Mouse (Mus musculus) embryonic facial prominence, embryonic 12.5 days (tissue): Measurements from ENCODE around the gene Fbxo22. TPM values are rescaled to one million over a fixed set of nuclear protein-coding genes. Genes with fewer than 3 reads are reported as not detected.

Experiments
- ATAC-seq: fragments of 200-750 bp; cut with Nextera tagmentation; 2 replicates; pipeline ENCODE4 v1.8.0; 2017; ENCODE audit not compliant: insufficient number of reproducible peaks, insufficient read depth, low FRiP score, low TSS enrichment
- H3K27ac ChIP-seq: fragments of 300-500 bp; sonication (generic); 2 replicates; pipeline ENCODE4 v1.5.1; 2016; ENCODE audit warnings: mild to moderate bottlenecking
- H3K27me3 ChIP-seq: fragments of 300-500 bp; sonication (generic); 2 replicates; pipeline ENCODE4 v1.6.1; 2016; ENCODE audit warnings: mild to moderate bottlenecking, moderate library complexity
- H3K36me3 ChIP-seq: fragments of 300-500 bp; sonication (generic); 2 replicates; pipeline ENCODE4 v1.6.1; 2016; ENCODE audit warnings: mild to moderate bottlenecking
- H3K4me1 ChIP-seq: fragments of 300-500 bp; sonication (generic); 2 replicates; pipeline ENCODE4 v1.6.1; 2016
- H3K4me2 ChIP-seq: fragments of 300-500 bp; sonication (generic); replicated peaks from 2 replicates; pipeline ENCODE4 v1.6.1; 2016; ENCODE audit warnings: mild to moderate bottlenecking, moderate library complexity
- H3K4me3 ChIP-seq: fragments of 300-500 bp; sonication (generic); 2 replicates; pipeline ENCODE4 v1.5.1; 2016; ENCODE audit warnings: mild to moderate bottlenecking
- H3K9ac ChIP-seq: fragments of 300-500 bp; sonication (generic); 2 replicates; pipeline ENCODE4 v1.6.1; 2016; ENCODE audit warnings: mild to moderate bottlenecking, moderate library complexity
- H3K9me3 ChIP-seq: fragments of 300-500 bp; sonication (generic); 2 replicates; pipeline ENCODE4 v1.6.1; 2016; ENCODE audit warnings: mild to moderate bottlenecking, moderate library complexity
- WGBS: fragments of 180-500 bp; shearing (Covaris S2); methylation state at CpG from one replicate; pipeline ENCODE4 v1.1.7; 2016; 5-methylcytosine and 5-hydroxymethylcytosine counted together
- polyA plus RNA-seq: library from polyadenylated mRNA; unstranded; fragments of >200 nt; fragmentation: Nextera tagmentation; extraction: Ambion mirVana; gene quantifications from 2 replicates; pipeline ENCODE4 v1.2.1, GENCODE M21; 2016

The Fbxo22 gene
- 74.4 and 76.9 TPM in 2 replicates for polyA plus RNA-seq

- Histone ChIP-seq H3K27me3 (no peaks in the 10 kb centered on the region), H3K36me3 (peaks cover 11% of the 10 kb centered on the region), H3K9ac (peak within 1 kb of the TSS; percentile 76), H3K9me3 (no peaks in the 10 kb centered on the region), H3K4me2 (peak within 1 kb of the TSS; percentile 77), H3K4me1 (peaks cover 23% of the 10 kb centered on the region), H3K4me3 (peak within 1 kb of the TSS; percentile 72), H3K27ac (peak within 1 kb of the TSS; percentile 92)
- ATAC-seq: peak; percentile 96
- WGBS: under 1% methylated on average over 64 of the region's 65 CpGs
These were observed at the start of gene Fbxo22 for GRCm38 (mm10) chr9:55208790-55209481. Gene Fbxo22, plus strand, starts transcription at chr9:55208925.

DNA sequence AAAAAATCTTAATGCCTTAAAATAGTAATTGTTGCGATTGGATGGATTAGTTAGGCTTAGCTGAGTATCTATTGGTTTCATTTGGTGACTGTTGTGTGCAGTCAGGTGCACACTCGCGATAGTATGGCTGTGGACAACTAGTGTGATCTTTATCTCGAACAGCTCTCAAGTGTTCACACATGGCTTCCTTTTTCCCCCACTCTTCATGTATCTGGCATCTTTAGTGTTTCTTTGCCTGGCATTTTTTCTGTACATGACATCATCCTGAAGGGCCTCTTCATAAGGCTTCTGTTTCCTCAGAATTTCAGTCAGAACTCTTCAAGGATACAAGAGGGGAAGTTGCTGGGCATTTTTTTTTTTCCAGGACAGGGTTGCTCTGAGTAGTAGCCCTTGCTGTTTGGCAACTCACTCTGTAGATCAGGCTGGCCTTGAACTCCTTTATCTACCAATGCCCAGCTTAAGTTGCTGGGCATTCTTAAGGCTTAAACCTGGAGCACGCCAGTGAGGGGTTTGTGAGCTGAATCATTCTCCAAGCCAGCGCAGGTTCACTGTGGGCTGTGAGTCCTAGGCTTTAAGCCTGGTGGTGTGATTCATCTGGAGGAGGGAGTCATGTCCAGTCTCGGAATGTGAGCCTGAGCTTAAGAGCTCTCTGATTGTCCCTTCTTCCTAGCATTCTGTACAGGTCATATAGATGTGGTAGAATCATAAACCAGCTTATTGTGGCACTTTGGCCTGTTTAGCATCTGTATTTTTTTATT is 37.9 kb upstream of the Fbxo22 start:
- H3K9me3 ChIP-seq: no peaks in the 10 kb centered on the region
- H3K27me3 ChIP-seq: no peaks in the 10 kb centered on the region
- no peaks in the 10 kb centered on the region for H3K4me1 ChIP-seq
- H3K4me2 ChIP-seq: no peak overlapping the region
- no peak for ATAC-seq
- H3K27ac ChIP-seq: no peak overlapping the region
- H3K9ac ChIP-seq: no peak overlapping the region
- no peak overlapping the region for H3K4me3 ChIP-seq
- WGBS: 88% methylated on average over 7 of the region's 7 CpGs
- peaks cover 3% of the 10 kb centered on the region; the same call in 1 of the 2 replicates for H3K36me3 ChIP-seq

- no peak overlapping the region for H3K4me2 ChIP-seq
- no peaks in the 10 kb centered on the region for H3K4me1 ChIP-seq
- H3K9me3 ChIP-seq: no peaks in the 10 kb centered on the region
- no peaks in the 10 kb centered on the region for H3K27me3 ChIP-seq
- no peak overlapping the region for H3K4me3 ChIP-seq
- 100% methylated on average over 1 of the region's 1 CpGs for WGBS
- H3K27ac ChIP-seq: no peak overlapping the region
- peaks cover 3% of the 10 kb centered on the region; the same call in 1 of the 2 replicates for H3K36me3 ChIP-seq
- no peak for ATAC-seq
- no peak overlapping the region for H3K9ac ChIP-seq
These were observed 36.5 kb upstream of the Fbxo22 start for GRCm38 (mm10) chr9:55172195-55172685.

DNA sequence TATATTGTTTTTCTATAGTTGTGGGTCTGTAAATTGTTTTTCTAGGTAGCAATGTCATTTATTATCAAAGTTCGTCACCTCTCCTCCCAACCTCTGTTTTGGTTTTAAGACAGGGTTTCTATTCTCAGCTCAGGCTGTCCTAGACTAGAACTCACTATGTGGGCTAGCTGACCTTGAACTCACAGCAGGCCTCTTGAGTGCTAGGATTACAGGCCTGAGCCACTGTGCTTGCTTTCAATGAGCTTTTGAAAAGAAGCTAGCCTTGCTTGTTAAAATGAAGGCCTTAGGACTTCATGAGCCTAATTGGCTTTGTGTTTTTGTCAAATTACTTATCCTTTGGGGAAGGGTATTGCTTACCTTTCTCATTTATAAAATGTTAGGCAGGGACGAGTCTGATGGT is 34.5 kb upstream of the Fbxo22 start:
- Histone ChIP-seq H3K9ac (no peak overlapping the region), H3K27me3 (no peaks in the 10 kb centered on the region), H3K36me3 (peaks cover 3% of the 10 kb centered on the region; the same call in 1 of the 2 replicates), H3K4me3 (no peak overlapping the region), H3K4me1 (no peaks in the 10 kb centered on the region), H3K9me3 (no peaks in the 10 kb centered on the region), H3K27ac (no peak overlapping the region), H3K4me2 (no peak overlapping the region)
- 71% methylated on average over 2 of the region's 2 CpGs for WGBS
- no peak for ATAC-seq

DNA sequence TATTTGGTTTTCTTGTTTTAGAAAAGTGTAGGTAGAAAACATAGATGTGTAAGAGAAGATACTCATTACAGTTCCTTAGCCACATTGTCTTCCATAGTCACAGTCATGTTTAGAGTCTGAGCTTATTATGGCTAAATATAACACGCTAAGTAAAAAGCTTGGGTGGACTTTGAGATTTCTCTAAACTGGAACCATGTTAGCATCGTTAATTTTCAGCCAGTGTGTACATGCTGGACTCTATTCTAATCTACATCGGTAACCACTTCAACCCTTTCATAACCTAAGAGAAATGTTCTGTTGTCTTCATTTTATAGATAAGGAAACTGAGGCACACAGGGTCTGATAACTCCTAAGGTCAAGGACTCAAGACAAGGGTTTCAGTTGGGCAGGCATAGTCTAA is 12.8 kb upstream of the Fbxo22 start:
- 98% methylated on average over 3 of the region's 3 CpGs for WGBS
- Histone ChIP-seq H3K36me3 (0 out of 2 replicates have a peak, but pooled peaks cover 15% of the 10 kb centered on the region), H3K4me3 (no peak overlapping the region), H3K27me3 (no peaks in the 10 kb centered on the region), H3K9ac (no peak overlapping the region), H3K4me1 (no peaks in the 10 kb centered on the region), H3K4me2 (no peak overlapping the region), H3K27ac (no peak overlapping the region), H3K9me3 (no peaks in the 10 kb centered on the region)
- no peak for ATAC-seq

DNA sequence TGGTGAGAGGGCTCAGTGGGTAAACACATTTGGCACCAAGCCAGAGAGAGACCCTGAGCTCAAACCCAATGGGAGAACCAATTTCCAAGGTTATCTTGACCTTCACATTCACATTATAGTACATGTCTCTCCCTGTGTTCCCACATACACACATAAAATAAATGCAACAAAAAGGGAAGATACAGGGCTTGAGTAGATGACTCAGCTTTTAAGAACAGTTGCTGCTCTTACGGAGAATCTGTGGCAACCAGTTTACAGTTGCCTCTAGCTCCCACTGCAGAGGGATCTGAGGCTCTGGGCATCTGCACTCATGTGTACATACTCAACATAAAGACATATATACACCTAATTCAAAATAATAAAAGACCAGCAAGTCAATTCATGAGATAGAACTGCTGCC is 10.5 kb upstream of the Fbxo22 start:
- H3K27ac ChIP-seq: no peak overlapping the region
- no peaks in the 10 kb centered on the region for H3K4me1 ChIP-seq
- H3K4me2 ChIP-seq: no peak overlapping the region
- no peaks in the 10 kb centered on the region for H3K9me3 ChIP-seq
- no peak overlapping the region for H3K9ac ChIP-seq
- H3K27me3 ChIP-seq: no peaks in the 10 kb centered on the region
- ATAC-seq: no peak
- 0 out of 2 replicates have a peak, but pooled peaks cover 7% of the 10 kb centered on the region for H3K36me3 ChIP-seq
- WGBS: 91% methylated on average over 1 of the region's 1 CpGs
- no peak overlapping the region for H3K4me3 ChIP-seq

DNA sequence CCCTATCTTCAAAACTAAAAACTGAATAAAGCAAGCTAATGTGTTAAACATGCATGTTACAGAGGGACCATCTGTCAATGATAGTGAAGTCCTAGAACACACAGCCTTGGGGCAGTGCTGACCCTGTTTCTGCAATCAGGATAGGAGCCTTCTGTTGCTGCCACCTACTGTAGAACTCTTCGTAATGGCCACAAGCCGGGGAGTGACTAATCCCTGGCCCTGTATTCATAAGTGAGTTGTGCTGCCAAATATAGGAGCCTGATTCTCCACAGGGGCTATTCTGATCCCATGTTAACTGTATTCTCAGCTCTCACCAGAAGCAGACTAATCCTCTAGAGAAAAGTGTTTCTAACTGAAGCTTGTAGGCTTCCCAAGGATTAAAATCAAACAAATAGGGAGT is 9.4 kb upstream of the Fbxo22 start:
- Histone ChIP-seq H3K9me3 (no peaks in the 10 kb centered on the region), H3K4me2 (no peak overlapping the region), H3K4me3 (no peak overlapping the region), H3K36me3 (0 out of 2 replicates have a peak, but pooled peaks cover 3% of the 10 kb centered on the region), H3K27me3 (no peaks in the 10 kb centered on the region), H3K9ac (no peak overlapping the region), H3K4me1 (no peaks in the 10 kb centered on the region), H3K27ac (no peak overlapping the region)
- WGBS: 84% methylated on average over 2 of the region's 2 CpGs
- ATAC-seq: no peak

- no peak for ATAC-seq
- Histone ChIP-seq H3K27me3 (no peaks in the 10 kb centered on the region), H3K9me3 (no peaks in the 10 kb centered on the region), H3K4me1 (peaks cover 23% of the 10 kb centered on the region), H3K4me2 (peak overlapping the region; percentile 77), H3K9ac (peak overlapping the region; percentile 76), H3K36me3 (peaks cover 8% of the 10 kb centered on the region), H3K4me3 (peak overlapping the region; percentile 72), H3K27ac (peak overlapping the region; percentile 92)
- 1% methylated on average over 2 of the region's 2 CpGs for WGBS
These were observed 301 bp upstream of the Fbxo22 start for GRCm38 (mm10) chr9:55208458-55208789.

- no peak overlapping the region for H3K9ac ChIP-seq
- H3K27ac ChIP-seq: no peak overlapping the region
- peaks cover 33% of the 10 kb centered on the region for H3K36me3 ChIP-seq
- H3K4me3 ChIP-seq: no peak overlapping the region
- H3K9me3 ChIP-seq: no peaks in the 10 kb centered on the region
- ATAC-seq: no peak
- 84% methylated on average over 4 of the region's 4 CpGs for WGBS
- H3K4me2 ChIP-seq: no peak overlapping the region
- H3K27me3 ChIP-seq: no peaks in the 10 kb centered on the region
- peaks cover 23% of the 10 kb centered on the region for H3K4me1 ChIP-seq
These were observed 2.9 kb downstream of the Fbxo22 start for GRCm38 (mm10) chr9:55211611-55212010.

DNA sequence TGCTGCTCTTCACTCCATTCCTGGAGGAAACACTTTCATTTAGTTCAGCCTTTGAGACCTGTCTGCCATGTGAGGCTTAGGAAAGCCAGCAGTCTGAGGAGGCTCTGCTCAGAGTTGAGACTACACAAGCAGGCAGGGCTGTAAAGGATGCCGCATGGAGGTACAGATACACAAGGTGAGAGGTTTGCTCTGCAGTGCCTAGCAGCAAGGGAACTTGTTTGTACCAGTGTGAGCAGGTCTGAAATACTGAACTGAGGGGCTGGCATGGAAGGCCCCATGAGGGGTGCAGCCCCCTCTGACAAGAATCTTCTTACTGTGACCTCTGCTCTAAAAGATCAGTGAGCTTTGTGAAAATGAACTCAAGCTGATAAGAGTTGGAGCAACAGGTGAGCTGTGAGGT is 4.7 kb downstream of the Fbxo22 start:
- no peak overlapping the region for H3K4me3 ChIP-seq
- H3K4me1 ChIP-seq: peaks cover 18% of the 10 kb centered on the region
- no peak overlapping the region for H3K27ac ChIP-seq
- H3K27me3 ChIP-seq: no peaks in the 10 kb centered on the region
- ATAC-seq: no peak
- H3K9ac ChIP-seq: no peak overlapping the region
- H3K4me2 ChIP-seq: no peak overlapping the region
- H3K36me3 ChIP-seq: peaks cover 51% of the 10 kb centered on the region
- WGBS: 96% methylated on average over 1 of the region's 1 CpGs
- H3K9me3 ChIP-seq: no peaks in the 10 kb centered on the region

DNA sequence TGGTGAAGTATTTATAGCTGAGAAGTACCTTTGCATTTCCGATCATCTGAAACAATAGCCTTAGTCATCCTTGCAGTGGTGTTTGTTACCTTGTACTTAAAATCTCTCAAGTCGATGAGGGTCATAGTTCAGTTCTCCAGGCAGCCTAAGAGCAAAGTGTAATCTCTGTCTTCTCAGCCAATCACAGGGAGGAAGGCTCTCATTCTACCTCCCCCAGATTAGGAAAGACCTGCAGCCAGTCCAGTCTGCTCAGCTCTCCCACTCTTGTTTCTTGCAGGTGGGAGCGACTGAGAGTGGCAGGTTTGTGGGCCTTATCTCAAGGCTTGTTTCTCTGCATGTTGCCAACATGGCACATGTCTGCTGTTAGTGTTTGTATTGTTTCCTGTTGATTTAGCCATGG is 6.3 kb downstream of the Fbxo22 start:
- no peak for ATAC-seq
- no peak overlapping the region for H3K4me2 ChIP-seq
- H3K27ac ChIP-seq: no peak overlapping the region
- H3K27me3 ChIP-seq: no peaks in the 10 kb centered on the region
- peaks cover 12% of the 10 kb centered on the region for H3K4me1 ChIP-seq
- H3K9ac ChIP-seq: no peak overlapping the region
- H3K36me3 ChIP-seq: peaks cover 66% of the 10 kb centered on the region
- no peaks in the 10 kb centered on the region for H3K9me3 ChIP-seq
- 90% methylated on average over 3 of the region's 3 CpGs for WGBS
- no peak overlapping the region for H3K4me3 ChIP-seq

DNA sequence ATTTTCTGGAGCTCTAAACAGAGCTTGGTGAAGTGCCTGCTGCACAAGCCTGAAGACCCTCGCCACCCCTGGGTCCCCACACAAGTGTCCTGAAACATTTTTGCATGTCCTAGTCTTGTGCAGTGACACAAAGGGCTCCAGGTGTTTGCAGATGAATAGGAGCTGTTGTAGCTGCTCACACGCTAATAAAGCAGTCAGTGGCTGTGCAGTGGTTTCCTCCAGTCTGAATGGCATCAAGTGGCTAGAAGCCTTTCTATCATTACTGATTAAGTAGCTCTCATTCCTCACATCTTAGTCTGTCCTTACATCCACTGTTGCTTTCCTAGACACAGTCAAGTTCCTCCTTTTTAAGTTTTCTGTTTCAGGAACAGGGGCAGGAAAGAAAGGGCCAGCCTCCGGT is 6.9 kb downstream of the Fbxo22 start:
- no peak overlapping the region for H3K27ac ChIP-seq
- no peaks in the 10 kb centered on the region for H3K27me3 ChIP-seq
- no peak for ATAC-seq
- H3K9ac ChIP-seq: no peak overlapping the region
- H3K36me3 ChIP-seq: peaks cover 72% of the 10 kb centered on the region
- no peak overlapping the region for H3K4me3 ChIP-seq
- no peaks in the 10 kb centered on the region for H3K9me3 ChIP-seq
- H3K4me2 ChIP-seq: no peak overlapping the region
- 86% methylated on average over 3 of the region's 3 CpGs for WGBS
- H3K4me1 ChIP-seq: peaks cover 6% of the 10 kb centered on the region
